Mouse (Mus musculus) kidney, adult 2 months (tissue): ENCODE results near the gene Gm28998. TPM values are rescaled to one million over a fixed set of nuclear protein-coding genes. Genes with fewer than 3 reads are reported as not detected.
"Not testable (repeated sequence)": the region's sequence is repeated elsewhere in the genome, so short reads cannot be mapped to it uniquely, and the experiment has no call there.

ENCODE experiments used
- DNase-seq: peaks from one replicate; pipeline ENCODE4 v3.0.0; 2021
- H3K27ac ChIP-seq: fragments of 200-500 bp; 2 replicates; pipeline ENCODE4 v1.5.1; 2012; ENCODE audit warnings: low read depth, low read length, control low read depth, inconsistent platforms; ENCODE audit not compliant: insufficient read depth
- H3K27me3 ChIP-seq: fragments of 200-500 bp; replicated peaks from 2 replicates; pipeline ENCODE4 v1.6.1; 2012; ENCODE audit warnings: mild to moderate bottlenecking, moderate library complexity, low read length, inconsistent platforms; ENCODE audit not compliant: control insufficient read depth, insufficient read depth
- H3K36me3 ChIP-seq: fragments of 200-500 bp; 2 replicates; pipeline ENCODE4 v1.6.1; 2012; ENCODE audit warnings: mild to moderate bottlenecking, moderate library complexity, low read length, inconsistent platforms; ENCODE audit not compliant: control insufficient read depth, insufficient read depth
- H3K4me1 ChIP-seq: fragments of 200-500 bp; 2 replicates; pipeline ENCODE4 v1.6.1; 2011; ENCODE audit warnings: low read length; ENCODE audit not compliant: control insufficient read depth, insufficient read depth
- H3K4me3 ChIP-seq: fragments of 200-500 bp; 2 replicates; pipeline ENCODE4 v1.5.1; 2011; ENCODE audit warnings: mild to moderate bottlenecking, low read depth, low read length, control low read depth; ENCODE audit not compliant: insufficient read depth
- WGBS: fragments of 180-500 bp; shearing (Covaris S2); methylation state at CpG from one replicate; pipeline ENCODE4 v1.1.7; 2018; 5-methylcytosine and 5-hydroxymethylcytosine counted together
- polyA plus RNA-seq: library from polyadenylated mRNA; depleted of rRNA; stranded (reverse); fragments of >200 nt; gene quantifications from 2 replicates; pipeline ENCODE4 v1.2.3, GENCODE M21; 2012; rRNA removed

The Gm28998 gene
- not detected in 2 replicates for polyA plus RNA-seq

- not testable (repeated sequence) for H3K27me3 ChIP-seq, H3K4me1 ChIP-seq, DNase-seq, H3K36me3 ChIP-seq, H3K4me3 ChIP-seq, H3K27ac ChIP-seq
- WGBS = no CpG with 5 or more reads among the region's 8 CpGs
Observed at GRCm38 (mm10) chrY:7253487-7253886, at the start of gene Gm28998. Gm28998 (plus strand) TSS chrY:7253787.

Other genes with a start within 250 kb of the Gm28998 start
- gene Gm21244, start 84.5 kb upstream of the Gm28998 start, polyA plus RNA-seq = not detected in 2 replicates
- gene Gm21788, start 151.2 kb downstream of the Gm28998 start, polyA plus RNA-seq = not detected in 2 replicates